Comparison of ENCODE assay signal across 8 mouse cellular contexts in the genomic region with DNA sequence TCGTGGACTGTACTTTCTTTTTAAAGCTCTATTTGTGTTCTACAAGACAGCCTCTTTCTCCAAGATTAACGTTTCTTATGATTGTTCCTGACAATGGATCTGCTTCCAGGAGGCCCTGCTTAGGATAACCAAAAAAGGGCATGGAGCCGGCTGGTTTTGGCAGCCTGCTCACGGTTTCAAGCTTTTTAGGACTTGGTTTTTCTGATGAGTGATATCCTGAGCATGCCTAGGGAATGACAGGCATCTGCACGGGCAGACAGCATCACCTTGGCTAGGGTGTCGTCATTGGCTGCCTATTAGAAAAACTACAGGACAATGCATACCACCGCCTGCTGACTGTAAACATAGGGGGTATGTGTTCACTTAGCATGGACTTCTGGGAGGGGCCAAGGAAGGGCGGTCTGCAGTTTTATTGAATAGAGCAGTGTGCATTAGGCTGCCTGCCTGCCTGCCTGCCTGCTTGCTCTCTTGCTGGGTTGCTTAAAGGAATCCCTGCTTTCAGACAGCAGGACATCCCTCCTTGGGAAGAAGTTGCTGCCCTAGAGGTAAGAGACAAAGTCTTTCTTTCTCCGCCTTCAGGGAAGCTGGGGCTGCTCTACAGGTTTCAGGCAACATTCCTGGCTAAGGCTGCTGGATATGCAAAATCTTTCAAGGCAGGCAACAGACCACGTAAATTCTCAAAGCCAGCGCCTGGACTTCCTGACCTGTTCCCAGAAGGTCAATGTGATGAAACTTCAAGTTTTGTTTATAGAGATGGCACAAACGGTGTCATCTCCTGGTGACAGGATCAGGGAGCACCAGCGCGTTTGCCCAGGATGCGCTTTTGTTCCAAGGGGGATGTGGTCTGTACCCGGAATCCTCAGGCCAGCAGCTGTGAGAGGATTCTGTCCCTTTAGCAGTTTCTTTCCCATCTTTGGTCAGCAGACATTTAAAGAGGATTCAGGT. TPM values are rescaled to one million over a fixed set of nuclear protein-coding genes. Genes with fewer than 3 reads are reported as not detected.
A peak's percentile ranks its signal among the peaks of the same experiment; 100 is the strongest.
DNase-seq lines count a peak whose midpoint lies in the region; ATAC-seq and TF ChIP-seq lines count a peak whose summit lies in the region.

A gene (plus strand): TSS at position 380 of the 945 bp plus-strand sequence.

- TF ChIP-seq POLR2A in cortical plate, adult 2 months (IDR thresholded peaks at IDR 0.05; ENCODE audit: extremely low read depth, insufficient read depth, low read length) = 0 out of 2 replicates have a peak, but pooled peaks have one; percentile 12

- H3K4me3 ChIP-seq in cortical plate, adult 2 months (ENCODE audit: insufficient read depth, low read length) = peak within 1 kb of the TSS; percentile 36
- peak within 1 kb of the TSS; percentile 18 for H3K4me3 ChIP-seq in neural tube, embryonic 11.5 days (ENCODE audit: low read depth, low read length)

- WGBS in neural tube, embryonic 11.5 days = 13% methylated on average over 16 of the region's 16 CpGs

- H3K27ac ChIP-seq in cortical plate, adult 2 months (ENCODE audit: insufficient read depth, low read length) = no peak within 1 kb of the TSS
- H3K27ac ChIP-seq in neural tube, embryonic 11.5 days (ENCODE audit: low read depth, low read length) = 0 out of 2 replicates have a peak within 1 kb of the TSS, but pooled peaks have one; percentile 27

- ATAC-seq in neural tube, embryonic 11.5 days (ENCODE audit: insufficient read depth, low FRiP score, low TSS enrichment) = peak; percentile 41; the same call in 1 of the 2 replicates
- ATAC-seq in granulocyte monocyte progenitor cell, adult 5-6 weeks (replicated peaks; ENCODE audit: poor library complexity, severe bottlenecking) = no peak

- no peaks in the 10 kb centered on the region for H3K27me3 ChIP-seq in neural tube, embryonic 11.5 days (ENCODE audit: control insufficient read depth, insufficient read depth, low read length)

- peak within 1 kb of the TSS; percentile 38 for H3K4me2 ChIP-seq in neural tube, embryonic 11.5 days (ENCODE audit: low read depth)

- H3K9me3 ChIP-seq in neural tube, embryonic 11.5 days (ENCODE audit: control insufficient read depth, low read length) = no peaks in the 10 kb centered on the region

- peak; percentile 94 for DNase-seq in Muller cell, postnatal 12 days (ENCODE audit: inconsistent ontology term)
- peak; percentile 98 for DNase-seq in heart, adult 11 months
- peak; percentile 48 for DNase-seq in kidney, adult 11 months
- DNase-seq in liver = peak; percentile 36
- peak; percentile 50 for DNase-seq in neural tube, embryonic 11.5 days (ENCODE audit: low spot score)
- DNase-seq in cerebellum, postnatal 4 days (ENCODE audit: low spot score in 2 of 2) = no peak

- no peaks in the 10 kb centered on the region for H3K4me1 ChIP-seq in cortical plate, adult 2 months (ENCODE audit: control insufficient read depth, insufficient read depth, low read length)
- peaks cover 8% of the 10 kb centered on the region for H3K4me1 ChIP-seq in neural tube, embryonic 11.5 days (ENCODE audit: control insufficient read depth, insufficient read depth, low read length)

- peak within 1 kb of the TSS; percentile 7 for H3K9ac ChIP-seq in neural tube, embryonic 11.5 days (ENCODE audit: low read length)

- no peaks in the 10 kb centered on the region for H3K36me3 ChIP-seq in neural tube, embryonic 11.5 days (ENCODE audit: control insufficient read depth, insufficient read depth, low read length)

- no peak for TF ChIP-seq CTCF in cortical plate, adult 2 months (IDR thresholded peaks at IDR 0.05; ENCODE audit: extremely low read depth, insufficient read depth, low read length)

RNA-seq across cellular contexts. Expression of the gene that starts here (rescaled TPM):
- 20.6 and 20.8 TPM in 2 replicates for polyA plus RNA-seq in cortical plate, adult 2 months (2012; rRNA removed)
- 99.3 and 128 TPM in 2 replicates for polyA plus RNA-seq in neural tube, embryonic 11.5 days (2014; fragmentation: Nextera tagmentation; extraction: Ambion mirVana)
- not detected in 2 replicates for total RNA-seq in granulocyte monocyte progenitor cell, adult 5-6 weeks (2014; fragmentation: Nextera tagmentation)
- total RNA-seq in granulocyte monocyte progenitor cell, adult 5-6 weeks (2017) = 0.39 and 0.77 TPM in 2 replicates

Comparison
In these comparisons a context has a peak if more than half of its experiments do, and no peak if none do; other contexts are left out.
1. DNase-seq: peak in Muller cell, postnatal 12 days (single experiment), heart, adult 11 months (single experiment), kidney, adult 11 months (single experiment), liver (single experiment) and neural tube, embryonic 11.5 days (single experiment); none in cerebellum, postnatal 4 days (0 of 2).